Mouse (Mus musculus): Measurements from ENCODE around the gene Otud7b. TPM values are rescaled to one million over a fixed set of nuclear protein-coding genes. Genes with fewer than 3 reads are reported as not detected.
A peak's percentile ranks its signal among the peaks of the same experiment; 100 is the strongest.

The Otud7b gene
- polyA plus RNA-seq, 1 experiment: 12.5 TPM

- Histone ChIP-seq H3K79me2 (ENCODE audit: control insufficient read depth, insufficient read depth) (peaks cover 58% of the 10 kb centered on the region), H3K27me3 (ENCODE audit: control insufficient read depth, insufficient read depth, insufficient read length) (no peaks in the 10 kb centered on the region), H3K79me3 (ENCODE audit: low read depth) (peaks cover 46% of the 10 kb centered on the region), H3K36me3 (ENCODE audit: control insufficient read depth, insufficient read depth) (no peaks in the 10 kb centered on the region), H3ac (ENCODE audit: control insufficient read depth, insufficient read length, low read depth) (peak overlapping the region; percentile 99), H3K4me3 (ENCODE audit: insufficient read depth, poor library complexity, severe bottlenecking) (peak overlapping the region; percentile 78)
- TF ChIP-seq FOSL1 (IDR thresholded peaks at IDR 0.05; ENCODE audit: insufficient read depth, low read length, poor library complexity, severe bottlenecking): no peak
These were observed 963 bp downstream of the Otud7b start for GRCm38 (mm10) chr3:96105232-96105747.

- H3K4me3 ChIP-seq (ENCODE audit: insufficient read depth, poor library complexity, severe bottlenecking): no peak overlapping the region
- peaks cover 5% of the 10 kb centered on the region for H3K36me3 ChIP-seq (ENCODE audit: control insufficient read depth, insufficient read depth)
- no peaks in the 10 kb centered on the region for H3K27me3 ChIP-seq (ENCODE audit: control insufficient read depth, insufficient read depth, insufficient read length)
- H3ac ChIP-seq (ENCODE audit: control insufficient read depth, insufficient read length, low read depth): no peak overlapping the region
- H3K79me2 ChIP-seq (ENCODE audit: control insufficient read depth, insufficient read depth): peaks cover 67% of the 10 kb centered on the region
- TF ChIP-seq MYOD1 (IDR thresholded peaks at IDR 0.05; ENCODE audit: control insufficient read depth, insufficient read length, low read depth) (no peak), CEBPB (IDR thresholded peaks at IDR 0.05; ENCODE audit: low read depth) (no peak), MYOG (IDR thresholded peaks at IDR 0.05; ENCODE audit: control insufficient read depth, extremely low read depth, insufficient read length) (no peak), CTCF (IDR thresholded peaks at IDR 0.05; ENCODE audit: control insufficient read depth, insufficient read depth, insufficient read length) (no peak), FOSL1 (IDR thresholded peaks at IDR 0.05; ENCODE audit: insufficient read depth, low read length, poor library complexity, severe bottlenecking) (no peak), MAX (IDR thresholded peaks at IDR 0.05) (no peak), USF1 (IDR thresholded peaks at IDR 0.05; ENCODE audit: low read depth) (no peak)
- H3K79me3 ChIP-seq (ENCODE audit: low read depth): peaks cover 50% of the 10 kb centered on the region
These were observed 1.8 kb downstream of the Otud7b start for GRCm38 (mm10) chr3:96106151-96106550.

GRCm38 (mm10) chr3:96108315-96108714, 4.0 kb downstream of the Otud7b start:
- H3K79me3 ChIP-seq (ENCODE audit: low read depth): peaks cover 69% of the 10 kb centered on the region
- no peak for TF ChIP-seq MYOD1 (IDR thresholded peaks at IDR 0.05; ENCODE audit: control insufficient read depth, insufficient read length, low read depth)
- TF ChIP-seq MYOG (IDR thresholded peaks at IDR 0.05; ENCODE audit: control insufficient read depth, extremely low read depth, insufficient read length): no peak
- no peak for TF ChIP-seq MAX (IDR thresholded peaks at IDR 0.05)
- no peak for TF ChIP-seq USF1 (IDR thresholded peaks at IDR 0.05; ENCODE audit: low read depth)
- TF ChIP-seq FOSL1 (IDR thresholded peaks at IDR 0.05; ENCODE audit: insufficient read depth, low read length, poor library complexity, severe bottlenecking): no peak
- H3K36me3 ChIP-seq (ENCODE audit: control insufficient read depth, insufficient read depth): peaks cover 11% of the 10 kb centered on the region
- peaks cover 89% of the 10 kb centered on the region for H3K79me2 ChIP-seq (ENCODE audit: control insufficient read depth, insufficient read depth)
- no peak overlapping the region for H3K4me3 ChIP-seq (ENCODE audit: insufficient read depth, poor library complexity, severe bottlenecking)
- no peak overlapping the region for H3ac ChIP-seq (ENCODE audit: control insufficient read depth, insufficient read length, low read depth)
- H3K27me3 ChIP-seq (ENCODE audit: control insufficient read depth, insufficient read depth, insufficient read length): no peaks in the 10 kb centered on the region

GRCm38 (mm10) chr3:96113251-96113650, 8.9 kb downstream of the Otud7b start:
- no peaks in the 10 kb centered on the region for H3K27me3 ChIP-seq (ENCODE audit: control insufficient read depth, insufficient read depth, insufficient read length)
- no peak overlapping the region for H3K4me3 ChIP-seq (ENCODE audit: insufficient read depth, poor library complexity, severe bottlenecking)
- peaks cover 100% of the 10 kb centered on the region for H3K79me2 ChIP-seq (ENCODE audit: control insufficient read depth, insufficient read depth)
- peaks cover 11% of the 10 kb centered on the region for H3K36me3 ChIP-seq (ENCODE audit: control insufficient read depth, insufficient read depth)
- TF ChIP-seq CTCF (IDR thresholded peaks at IDR 0.05; ENCODE audit: control insufficient read depth, insufficient read depth, insufficient read length) (no peak), CEBPB (IDR thresholded peaks at IDR 0.05; ENCODE audit: low read depth) (no peak), MYOG (IDR thresholded peaks at IDR 0.05; ENCODE audit: control insufficient read depth, extremely low read depth, insufficient read length) (no peak)
- H3K79me3 ChIP-seq (ENCODE audit: low read depth): peaks cover 71% of the 10 kb centered on the region
- no peak overlapping the region for H3ac ChIP-seq (ENCODE audit: control insufficient read depth, insufficient read length, low read depth)

DNA sequence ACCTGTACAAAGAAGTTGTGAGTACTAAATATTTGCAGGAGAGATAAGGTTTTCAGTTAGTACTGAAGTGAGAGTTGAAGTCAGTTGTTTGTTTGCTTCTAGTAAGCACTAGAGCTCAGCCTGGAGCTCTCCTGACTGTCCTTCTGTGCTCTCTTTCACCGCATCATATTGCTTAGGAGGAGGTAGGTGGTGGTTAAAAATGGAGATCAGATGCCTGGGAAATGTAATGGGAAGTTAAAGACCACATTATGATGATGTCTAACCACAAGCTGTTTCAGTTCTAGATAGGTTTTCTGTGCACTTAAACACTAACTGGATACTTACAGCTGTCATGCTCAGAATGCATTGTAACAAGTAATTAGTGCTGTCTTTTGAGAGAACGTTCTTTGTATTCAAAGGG, 13.8 kb downstream of the Otud7b start:
- Histone ChIP-seq H3ac (ENCODE audit: control insufficient read depth, insufficient read length, low read depth) (no peak overlapping the region), H3K27me3 (ENCODE audit: control insufficient read depth, insufficient read depth, insufficient read length) (no peaks in the 10 kb centered on the region), H3K36me3 (ENCODE audit: control insufficient read depth, insufficient read depth) (no peaks in the 10 kb centered on the region), H3K79me3 (ENCODE audit: low read depth) (peaks cover 72% of the 10 kb centered on the region), H3K79me2 (ENCODE audit: control insufficient read depth, insufficient read depth) (peaks cover 100% of the 10 kb centered on the region), H3K4me3 (ENCODE audit: insufficient read depth, poor library complexity, severe bottlenecking) (no peak overlapping the region)
- TF ChIP-seq USF1 (IDR thresholded peaks at IDR 0.05; ENCODE audit: low read depth) (no peak), CTCF (IDR thresholded peaks at IDR 0.05; ENCODE audit: control insufficient read depth, insufficient read depth, insufficient read length) (no peak), MYOD1 (IDR thresholded peaks at IDR 0.05; ENCODE audit: control insufficient read depth, insufficient read length, low read depth) (no peak), MYOG (IDR thresholded peaks at IDR 0.05; ENCODE audit: control insufficient read depth, extremely low read depth, insufficient read length) (no peak), CEBPB (IDR thresholded peaks at IDR 0.05; ENCODE audit: low read depth) (no peak), FOSL1 (IDR thresholded peaks at IDR 0.05; ENCODE audit: insufficient read depth, low read length, poor library complexity, severe bottlenecking) (no peak), MAX (IDR thresholded peaks at IDR 0.05) (no peak)

- H3K79me2 ChIP-seq (ENCODE audit: control insufficient read depth, insufficient read depth): peaks cover 100% of the 10 kb centered on the region
- H3K27me3 ChIP-seq (ENCODE audit: control insufficient read depth, insufficient read depth, insufficient read length): no peaks in the 10 kb centered on the region
- H3ac ChIP-seq (ENCODE audit: control insufficient read depth, insufficient read length, low read depth): no peak overlapping the region
- H3K4me3 ChIP-seq (ENCODE audit: insufficient read depth, poor library complexity, severe bottlenecking): no peak overlapping the region
- H3K36me3 ChIP-seq (ENCODE audit: control insufficient read depth, insufficient read depth): no peaks in the 10 kb centered on the region
- H3K79me3 ChIP-seq (ENCODE audit: low read depth): peaks cover 76% of the 10 kb centered on the region
- TF ChIP-seq FOSL1 (IDR thresholded peaks at IDR 0.05; ENCODE audit: insufficient read depth, low read length, poor library complexity, severe bottlenecking) (no peak), CTCF (IDR thresholded peaks at IDR 0.05; ENCODE audit: control insufficient read depth, insufficient read depth, insufficient read length) (no peak), MYOG (IDR thresholded peaks at IDR 0.05; ENCODE audit: control insufficient read depth, extremely low read depth, insufficient read length) (no peak), MYOD1 (IDR thresholded peaks at IDR 0.05; ENCODE audit: control insufficient read depth, insufficient read length, low read depth) (no peak), CEBPB (IDR thresholded peaks at IDR 0.05; ENCODE audit: low read depth) (no peak), USF1 (IDR thresholded peaks at IDR 0.05; ENCODE audit: low read depth) (no peak), MAX (IDR thresholded peaks at IDR 0.05) (no peak)
These were observed 14.4 kb downstream of the Otud7b start for GRCm38 (mm10) chr3:96118702-96119101.

Data from C2C12 (cell line).